Mouse (Mus musculus) v-Abl transformed pro-B cells (cell line): ENCODE measurements around the gene Ptpn3.
"Not testable (repeated sequence)": the region's sequence is repeated elsewhere in the genome, so short reads cannot be mapped to it uniquely, and the experiment has no call there.

ENCODE experiments used
- in situ Hi-C, 2 experiments: fragments of 400-800 bp; cut with MboI; formaldehyde crosslinking; loops; one replicate each; pipeline ENCODE4 v1.15.1; 2025; ENCODE audit not compliant: unreplicated experiment in 2 of 2

Ptpn3 gene

DNA sequence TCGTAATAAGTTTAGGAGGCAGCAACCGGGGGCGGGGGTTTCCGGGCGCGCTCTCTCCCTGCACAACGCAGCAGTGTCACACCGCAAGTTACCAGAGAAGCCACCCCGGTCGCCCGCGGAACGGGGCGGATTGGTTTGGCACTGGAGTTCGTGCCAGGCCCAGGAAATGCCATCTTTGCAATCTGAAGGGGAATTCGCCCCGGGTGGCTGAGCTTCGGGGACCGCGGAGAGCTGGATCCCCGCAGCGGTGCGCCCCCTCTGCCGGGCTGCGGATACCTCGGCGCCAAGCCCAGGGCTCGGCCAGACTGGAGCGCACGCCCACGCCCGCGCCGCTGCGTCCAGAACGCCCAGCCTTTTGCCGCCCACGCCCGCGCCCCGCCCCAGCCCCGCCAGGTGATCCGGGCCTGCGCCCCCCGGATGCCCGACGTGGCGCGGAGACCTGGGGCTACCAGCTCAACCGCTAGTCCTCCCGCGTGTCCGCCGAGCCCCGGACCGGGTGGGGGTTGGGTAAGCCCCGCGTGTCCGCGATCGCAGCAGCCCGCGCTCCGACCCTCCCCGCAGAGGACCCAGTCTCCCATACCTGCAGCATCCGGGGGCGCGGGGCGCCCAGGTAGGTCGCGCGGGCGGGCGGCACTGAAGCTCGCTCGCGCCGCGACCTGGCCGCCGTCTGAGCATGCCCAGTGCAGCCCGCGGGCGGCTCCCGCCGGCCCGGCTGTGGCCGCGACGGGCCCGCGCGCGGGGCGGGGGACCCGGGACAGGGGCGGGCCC lies 1.8 kb downstream of the Ptpn3 start:
- in situ Hi-C loops = no loop called here

DNA sequence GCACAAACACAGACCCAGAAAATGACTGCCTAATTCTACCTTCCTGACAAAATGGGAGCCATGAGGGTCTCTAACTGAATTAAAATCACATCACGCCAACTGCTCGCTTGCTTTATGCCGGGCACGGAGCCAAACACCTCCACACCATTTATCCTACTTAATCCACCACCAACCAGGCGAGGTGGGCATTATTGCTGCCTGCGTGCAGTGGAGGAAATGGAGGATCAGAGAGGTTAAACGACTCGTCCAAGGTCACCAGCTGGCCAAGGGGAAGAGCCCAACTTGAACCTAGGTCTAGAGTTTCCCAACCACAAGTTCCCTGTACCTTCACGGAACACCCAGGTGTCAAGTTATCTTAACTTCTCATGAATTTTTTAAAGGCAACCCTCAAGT lies 2.3 kb downstream of the Ptpn3 start:
- in situ Hi-C loops = no loop called here

DNA sequence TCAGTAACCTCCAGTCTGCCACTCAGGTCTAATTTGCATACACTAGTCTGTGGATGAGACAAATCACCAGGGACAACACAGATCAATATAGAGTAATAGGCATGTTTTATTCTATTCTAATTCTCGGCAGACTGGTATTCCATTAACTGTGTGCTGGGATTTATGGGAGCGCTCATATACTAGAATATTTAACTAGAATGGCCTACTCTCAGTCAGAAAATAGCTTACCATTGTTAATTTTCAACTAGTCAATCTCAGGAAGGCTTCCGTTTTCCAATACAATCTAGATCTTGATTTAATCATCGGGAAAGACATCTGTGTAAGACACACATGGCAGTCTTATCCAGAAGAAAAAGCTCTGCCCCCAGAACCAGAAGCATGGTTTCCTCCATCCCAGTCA lies 3.5 kb downstream of the Ptpn3 start:
- in situ Hi-C loops = no loop called here

DNA sequence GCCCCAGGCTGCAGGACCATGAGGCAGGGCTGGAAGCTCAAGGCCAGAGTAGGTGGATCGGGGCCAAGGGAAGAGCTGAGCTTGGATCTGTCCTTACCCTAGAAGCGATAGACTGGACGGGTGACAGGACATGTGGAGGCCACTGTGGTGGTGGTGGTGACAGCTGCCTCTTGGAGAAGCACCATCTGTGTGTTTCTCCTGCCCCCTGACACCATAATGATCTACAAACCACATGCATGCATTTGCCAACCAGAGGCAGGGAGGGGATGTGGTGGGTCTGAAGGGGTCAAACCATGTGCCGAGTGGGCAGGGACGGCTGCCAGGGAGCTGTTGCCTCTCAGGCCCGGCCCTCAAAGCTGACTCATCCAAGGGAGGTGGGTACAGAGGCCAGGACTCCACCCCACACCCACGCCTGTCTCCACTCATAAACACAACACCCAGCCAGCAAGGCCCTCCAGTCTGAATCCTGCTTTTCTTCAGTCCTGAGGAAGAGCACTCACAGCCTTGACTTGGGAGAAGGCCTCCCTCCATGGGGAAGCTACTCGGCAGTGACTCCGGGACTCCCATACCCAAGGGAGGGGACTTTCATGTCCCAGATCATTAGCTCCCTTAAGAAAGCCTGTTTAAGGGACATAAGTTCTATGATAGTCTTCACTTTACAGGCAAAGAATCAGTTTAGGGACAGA lies 6.5 kb downstream of the Ptpn3 start:
- in situ Hi-C loops = no loop called here

DNA sequence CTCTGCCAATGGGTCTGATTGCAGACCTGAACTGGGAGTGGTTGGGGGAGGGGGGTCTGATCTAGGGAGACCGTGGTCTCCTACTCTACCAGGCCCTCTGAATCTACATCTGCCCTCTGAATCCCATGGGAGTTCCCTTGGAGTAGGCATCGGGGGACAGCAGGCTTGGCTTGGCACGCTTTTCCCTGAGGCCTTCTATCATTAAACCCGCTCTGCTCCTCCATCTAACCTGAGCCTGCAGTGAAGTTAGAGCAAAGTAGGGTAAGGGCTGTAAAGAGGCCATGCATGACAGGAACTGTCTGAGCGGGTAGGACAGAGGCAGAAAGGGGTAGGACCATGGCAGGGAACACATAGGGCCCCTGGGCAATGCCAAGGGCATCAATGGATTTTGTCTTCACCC lies 9.0 kb downstream of the Ptpn3 start:
- in situ Hi-C loops = no loop called here

DNA sequence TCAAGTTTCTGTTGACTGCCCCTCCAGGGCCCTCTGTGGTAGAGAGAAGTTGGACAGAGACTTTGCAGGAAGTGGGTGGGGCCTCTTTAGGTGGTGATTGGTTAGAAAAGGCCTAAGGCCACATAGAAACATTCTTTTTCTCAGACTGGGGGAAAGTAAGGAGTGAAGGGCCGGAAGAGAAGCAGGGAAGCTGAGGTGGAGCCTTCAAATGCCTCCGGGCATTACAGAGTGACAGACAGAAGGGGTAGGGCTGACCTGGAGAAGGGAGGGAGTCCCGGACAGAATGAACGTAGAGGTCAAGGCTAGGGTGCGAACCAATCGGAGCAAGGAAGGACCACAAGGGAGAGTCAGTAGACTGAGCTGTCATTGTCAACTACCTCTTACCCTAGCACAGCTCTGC lies 11.6 kb downstream of the Ptpn3 start:
- in situ Hi-C loops = no loop called here

DNA sequence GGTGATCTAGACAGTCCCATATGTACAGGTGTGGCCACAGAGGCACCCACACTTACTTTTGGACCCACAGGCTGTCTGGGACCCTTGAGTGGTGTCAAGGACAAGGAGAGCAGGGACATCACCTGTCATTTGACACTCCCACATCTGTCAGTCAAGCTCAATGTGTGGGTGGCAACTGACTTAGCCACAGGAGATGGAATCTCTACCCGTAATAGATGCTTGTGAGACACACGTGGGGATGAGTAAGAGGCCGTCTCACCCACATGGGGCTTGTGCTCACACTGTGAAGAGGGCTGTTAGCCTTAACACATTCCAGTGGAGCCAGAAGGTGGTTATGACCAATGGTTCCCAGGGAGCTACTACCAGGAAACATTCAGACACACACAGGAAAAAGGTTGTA lies 13.8 kb downstream of the Ptpn3 start:
- in situ Hi-C loops = no loop called here

DNA sequence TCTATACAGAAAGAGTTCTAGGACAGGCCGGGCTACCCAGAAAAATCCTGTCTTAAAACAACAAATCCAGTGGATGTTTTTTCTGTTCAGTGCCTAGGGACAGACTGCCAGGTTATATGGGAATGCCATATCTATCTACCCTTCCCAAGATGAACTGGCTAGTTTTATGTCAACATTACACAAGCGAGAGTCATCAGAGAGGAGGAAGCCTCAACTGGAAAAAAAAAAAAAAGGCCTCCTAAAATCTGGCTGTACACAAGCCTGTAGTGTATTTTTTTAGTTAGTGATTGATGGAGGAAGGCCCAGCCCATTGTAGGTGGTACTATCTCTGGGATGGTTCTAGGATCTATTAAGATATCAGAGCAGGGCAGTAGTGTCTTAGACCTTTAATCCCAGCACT lies 16.4 kb downstream of the Ptpn3 start:
- in situ Hi-C loops = no loop called here

DNA sequence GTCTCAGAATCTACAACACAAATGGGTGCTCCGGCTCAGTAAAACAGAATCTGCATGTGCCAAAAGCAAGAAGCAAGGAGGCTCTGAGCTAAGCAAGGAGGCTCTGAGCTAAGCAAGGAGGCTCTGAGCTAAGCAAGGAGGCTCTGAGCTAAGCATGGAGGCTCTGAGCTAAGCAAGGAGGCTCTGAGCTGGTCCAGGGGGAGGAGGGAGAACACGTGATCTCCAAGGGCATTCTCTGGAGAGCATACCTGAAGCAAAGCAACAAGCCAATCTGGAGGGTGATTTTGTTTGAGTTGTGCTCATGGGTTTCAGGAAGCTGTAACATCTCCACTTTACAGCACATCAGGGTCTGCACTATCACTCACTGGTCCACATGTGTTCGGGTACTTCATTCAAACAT lies 18.4 kb downstream of the Ptpn3 start:
- in situ Hi-C loops = no loop called here

DNA sequence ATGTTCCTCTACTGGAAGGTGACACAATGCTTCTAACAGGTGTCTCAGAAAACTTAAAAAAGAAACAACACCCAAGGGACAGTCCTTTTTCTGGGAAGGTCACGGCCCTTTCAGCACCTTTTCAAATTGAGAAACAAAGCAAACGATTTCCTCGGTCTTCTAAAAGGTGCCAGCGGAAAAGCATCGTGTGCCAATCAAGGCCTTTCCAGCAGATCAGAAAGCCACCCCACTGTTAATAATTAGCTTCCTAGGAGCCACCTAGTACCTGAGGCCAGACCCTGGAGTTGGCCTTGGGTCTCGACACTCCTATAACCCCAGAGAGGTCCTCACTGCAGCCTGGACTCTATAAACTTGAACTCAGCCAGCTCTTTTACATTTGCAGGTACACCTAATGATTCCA lies 19.0 kb downstream of the Ptpn3 start:
- in situ Hi-C loops = no loop called here

DNA sequence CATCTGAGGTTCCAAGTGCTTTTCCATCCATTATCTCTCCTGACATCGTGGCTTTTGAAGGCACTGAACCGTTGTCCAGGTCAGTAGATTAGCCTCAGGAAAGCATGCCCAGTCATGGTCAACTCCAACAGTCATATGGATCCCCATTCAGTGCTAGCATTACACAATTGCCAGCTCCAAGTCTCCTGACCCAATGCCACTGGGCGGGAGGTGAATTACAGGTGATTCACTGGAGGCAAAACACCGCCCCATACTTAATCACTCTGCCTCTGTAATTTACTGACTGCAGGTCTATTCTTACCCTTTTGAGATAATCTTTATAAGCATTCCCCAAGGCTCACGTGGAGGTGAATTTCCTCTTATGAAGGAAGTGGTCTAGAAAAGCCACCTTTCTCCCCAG lies 19.5 kb downstream of the Ptpn3 start:
- in situ Hi-C loops = no loop called here

DNA sequence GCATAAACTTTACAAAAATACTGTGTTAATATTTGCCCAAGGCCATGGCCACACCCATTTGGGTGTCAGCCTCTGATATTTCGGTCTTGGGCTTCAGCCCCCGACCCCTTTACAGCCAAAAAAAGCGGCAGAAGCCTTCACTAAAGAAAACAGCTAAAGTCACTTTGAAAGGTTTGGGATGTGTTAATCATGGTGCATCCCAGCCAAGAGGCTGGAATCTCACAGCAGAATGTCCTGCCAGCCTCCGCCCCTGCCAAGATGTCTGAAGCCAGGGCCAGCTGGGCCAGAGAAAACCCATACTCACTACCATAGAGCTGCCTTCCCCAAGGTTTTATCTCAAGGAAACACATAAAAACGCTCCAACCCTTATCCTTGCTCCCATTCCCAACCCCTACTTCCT lies 20.7 kb downstream of the Ptpn3 start:
- in situ Hi-C loops = no loop called here

DNA sequence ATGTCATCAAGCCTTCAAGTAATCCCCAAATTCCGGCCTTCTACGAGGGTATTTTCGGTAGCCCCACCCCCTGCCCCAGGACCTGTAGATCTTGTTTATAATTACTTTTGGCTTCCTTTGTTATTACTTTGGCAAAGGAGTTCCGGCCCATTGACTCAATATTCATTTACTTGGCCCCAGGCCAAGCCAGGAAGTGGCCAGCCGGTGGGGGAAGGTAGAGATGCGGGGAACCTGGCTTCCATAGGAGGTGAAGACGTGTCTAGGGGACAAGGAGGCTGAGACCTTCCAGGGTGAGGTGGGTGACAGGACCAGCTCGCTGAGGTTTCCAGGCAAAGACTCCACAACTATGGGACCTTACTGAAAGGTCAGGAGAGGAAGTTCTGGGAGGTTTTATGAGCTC lies 22.4 kb downstream of the Ptpn3 start:
- in situ Hi-C loops = loop anchor here (5.0 kb wide), 1 partner anchor 262 kb away; no protein-coding TSS in a partner anchor

DNA sequence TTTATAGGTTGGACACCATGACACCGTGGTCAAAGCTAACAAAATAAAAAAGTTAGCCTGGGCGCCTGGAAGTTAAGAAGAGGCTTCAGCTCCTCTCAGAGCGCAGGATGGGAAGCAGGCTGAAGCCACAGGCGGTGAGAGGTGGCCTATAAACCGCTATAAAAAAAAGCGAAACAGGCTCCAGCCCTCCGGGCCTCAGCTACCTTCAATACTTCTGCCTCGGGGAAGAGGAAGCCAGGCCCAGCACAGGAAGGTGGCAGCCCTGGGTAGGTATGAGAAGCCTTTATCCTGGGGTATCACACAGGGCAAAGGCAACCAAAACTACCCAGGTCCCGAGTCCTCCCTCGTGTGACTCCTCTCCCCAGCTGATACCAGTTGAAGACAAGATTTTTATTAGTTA lies 22.8 kb downstream of the Ptpn3 start:
- in situ Hi-C loops = loop anchor here (5.0 kb wide), 1 partner anchor 262 kb away; no protein-coding TSS in a partner anchor

DNA sequence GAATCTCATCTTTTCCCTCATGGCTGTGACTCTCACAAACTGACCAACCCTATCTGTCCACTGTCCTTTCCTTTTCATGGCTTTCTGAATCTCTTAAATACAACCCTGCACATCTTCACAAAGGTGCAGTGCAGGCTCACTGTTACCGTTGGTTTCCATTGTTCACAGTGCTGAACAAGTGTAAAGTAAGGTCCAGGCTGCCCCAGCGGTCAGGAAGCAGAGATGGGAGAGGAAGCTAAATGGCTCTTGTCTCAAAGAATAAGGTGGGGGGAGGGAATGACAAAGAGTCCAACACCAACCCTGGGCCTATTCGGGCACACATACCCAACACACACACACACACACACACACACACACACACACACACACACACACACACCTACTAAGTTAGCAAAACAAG lies 24.0 kb downstream of the Ptpn3 start:
- in situ Hi-C loops = loop anchor here (5.0 kb wide), 1 partner anchor 260 kb away; no protein-coding TSS in a partner anchor

DNA sequence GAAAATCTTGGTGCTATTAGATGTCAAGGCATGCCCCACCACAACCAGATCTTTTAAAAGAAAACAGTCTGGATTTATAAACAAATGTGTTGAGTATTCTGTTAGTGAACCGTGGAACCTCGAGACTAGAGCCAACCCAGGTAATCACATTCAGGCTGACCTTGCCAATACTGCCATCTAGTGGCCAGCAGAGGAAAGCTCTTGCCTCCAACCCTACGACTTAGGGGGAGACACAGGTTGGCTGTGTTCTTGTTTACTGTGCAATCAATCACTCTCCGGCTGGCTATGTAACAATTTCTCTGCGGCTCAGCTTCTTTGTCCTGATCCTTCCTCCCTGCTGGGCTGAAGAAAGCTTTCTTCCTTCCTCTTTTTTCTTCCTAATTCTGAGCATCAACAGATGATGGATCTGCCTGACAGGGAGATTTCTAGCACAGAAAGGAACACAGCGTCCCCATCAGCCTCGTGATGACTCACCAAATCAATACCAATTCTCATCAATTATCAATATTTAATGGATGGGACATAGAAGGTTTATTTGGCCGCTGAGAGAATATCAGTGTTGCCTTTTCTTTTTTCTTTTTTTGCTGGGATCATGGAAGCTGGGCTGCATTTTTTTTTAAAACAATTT lies 26.4 kb downstream of the Ptpn3 start:
- in situ Hi-C loops = loop anchor here (5.0 kb wide), 1 partner anchor 258 kb away; no protein-coding TSS in a partner anchor

DNA sequence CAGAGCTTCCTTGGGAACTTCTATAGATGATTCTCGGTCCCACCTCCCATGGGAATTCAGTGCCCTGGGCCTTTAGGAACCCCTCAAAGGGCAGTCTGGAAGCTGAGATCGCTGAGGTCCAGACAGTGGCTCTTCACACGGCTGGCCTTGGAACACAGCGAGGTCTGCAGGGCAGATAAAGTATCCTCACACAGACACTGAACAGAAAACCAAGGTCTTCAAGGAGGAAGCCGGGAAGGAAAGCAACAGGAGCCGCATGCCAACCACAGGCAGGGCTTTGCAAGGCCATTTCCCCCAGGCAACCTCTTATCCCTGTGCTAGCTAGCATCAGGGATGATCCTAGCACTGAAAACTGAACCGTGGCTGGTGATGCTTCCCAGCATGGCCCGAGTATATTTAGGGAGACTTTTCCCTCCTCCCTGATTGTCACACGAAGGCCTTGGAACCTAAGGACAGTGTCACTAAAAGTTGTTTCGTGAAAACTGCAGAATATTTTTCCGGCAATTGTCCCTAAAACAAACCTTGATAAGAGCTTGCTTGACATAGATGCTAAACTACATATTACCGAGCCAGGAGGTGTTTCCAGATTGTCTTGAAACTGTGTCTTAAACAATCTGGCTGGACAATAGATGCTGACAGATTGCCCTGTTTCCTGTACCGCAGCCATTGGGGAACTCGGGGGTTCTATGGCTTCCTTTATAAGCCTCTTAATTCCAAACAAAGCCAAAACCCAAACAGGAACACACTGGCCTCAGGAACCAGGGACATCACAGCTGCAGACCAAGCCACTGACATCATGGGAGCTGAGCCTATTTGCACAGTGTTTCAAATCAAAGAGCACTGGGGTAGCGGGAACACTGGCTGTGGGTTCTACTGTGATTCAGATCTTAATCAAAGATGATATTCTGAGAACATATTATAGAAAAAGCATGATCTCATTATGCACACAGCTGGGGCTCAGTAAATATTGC lies 27.8 kb downstream of the Ptpn3 start:
- in situ Hi-C loops = no loop called here

DNA sequence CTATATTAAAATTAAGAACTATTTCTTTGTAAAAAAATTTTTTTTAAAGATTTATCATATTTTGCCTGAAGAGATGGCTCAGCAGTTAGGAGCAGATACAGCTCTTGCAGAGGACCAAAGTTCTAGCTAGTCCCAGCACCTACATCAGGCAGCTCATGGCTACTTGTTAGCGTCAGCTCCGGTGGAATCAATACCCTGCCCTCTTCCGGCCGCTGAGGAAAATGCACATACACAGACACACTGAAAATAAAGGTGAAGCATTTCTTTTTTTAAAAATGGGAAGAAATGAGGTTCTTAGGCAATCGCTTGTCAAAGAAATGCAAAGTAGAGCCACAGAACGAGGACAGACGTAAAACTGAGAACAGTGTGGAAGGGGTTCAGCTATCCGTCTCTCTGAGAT lies 30.6 kb downstream of the Ptpn3 start:
- in situ Hi-C loops = no loop called here

DNA sequence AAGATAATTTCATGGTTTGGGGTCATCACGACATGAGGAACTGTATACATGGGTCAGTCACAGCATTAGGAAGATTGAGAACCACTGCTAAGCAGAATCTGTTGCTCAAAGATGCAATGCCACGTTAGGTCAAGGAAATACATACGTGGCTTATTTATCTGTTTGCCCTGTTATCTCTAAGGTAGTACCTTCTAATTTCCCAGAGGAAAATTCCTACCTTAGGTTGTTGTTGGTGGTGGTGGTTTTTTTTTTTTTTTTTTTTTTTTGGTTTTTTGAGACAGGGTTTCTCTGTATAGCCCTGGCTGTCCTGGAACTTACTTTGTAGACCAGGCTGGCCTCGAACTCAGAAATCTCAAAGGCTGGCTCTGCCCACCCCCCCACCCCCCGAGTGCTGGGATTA lies 31.1 kb downstream of the Ptpn3 start:
- in situ Hi-C loops = not testable (repeated sequence)

DNA sequence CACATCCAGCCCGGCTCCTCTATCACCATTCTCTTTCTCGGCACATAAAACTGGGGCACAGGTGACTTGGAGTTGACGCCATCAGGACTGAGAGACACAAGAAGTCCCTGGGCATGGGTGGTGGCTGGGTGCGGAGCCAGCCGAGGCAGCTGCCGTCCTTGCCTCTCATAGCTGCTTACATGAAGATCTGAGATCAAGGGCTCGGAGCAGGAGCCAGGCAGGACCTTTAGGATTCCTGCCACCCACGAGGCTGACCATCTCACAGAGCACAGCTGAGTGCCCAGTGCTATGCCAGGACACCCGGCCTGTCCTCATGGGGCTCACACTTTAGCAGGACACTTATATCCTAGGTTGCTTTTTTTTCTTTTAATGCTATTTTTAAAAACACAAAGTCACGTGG lies 32.3 kb downstream of the Ptpn3 start:
- in situ Hi-C loops = loop anchor here in 1 of 2 experiments (10.0 kb wide), 1 partner anchor 125 kb away; the partner anchor contains the start of gene Epb41l4b
